Mouse (Mus musculus) cerebellum, adult 2 months (tissue): ENCODE measurements around the gene Rab3a.

Experiments used
- CTCF ChIP-seq: fragments of 200-500 bp; IDR thresholded peaks from 2 replicates; pipeline ENCODE4 v1.5.1; 2011; ENCODE audit warnings: low read depth, mild to moderate bottlenecking, control low read depth, low read length, moderate library complexity, borderline replicate concordance; ENCODE audit not compliant: insufficient read depth
- POLR2A ChIP-seq: fragments of 200-500 bp; IDR thresholded peaks from 2 replicates; pipeline ENCODE4 v1.6.1; 2011; ENCODE audit warnings: low read length, control low read depth, borderline replicate concordance; ENCODE audit not compliant: insufficient read depth

- TF ChIP-seq POLR2A (no peak), CTCF (no peak)
Measured at GRCm38 (mm10) chr8:70790846-70791245, 36.4 kb downstream of the Rab3a start.
